Mouse (Mus musculus) C2C12 (cell line): Measurements from ENCODE around the gene Wdfy1.

Experiments used
- CEBPB ChIP-seq: IDR thresholded peaks from one replicate; pipeline ENCODE4 v1.6.1; 2011; ENCODE audit warnings: low read depth, mild to moderate bottlenecking, control low read depth, moderate library complexity
- CTCF ChIP-seq: IDR thresholded peaks from one replicate; pipeline ENCODE4 v1.5.1; 2011; ENCODE audit not compliant: control insufficient read depth, insufficient read depth, insufficient read length
- FOSL1 ChIP-seq: IDR thresholded peaks from one replicate; pipeline ENCODE4 v1.8.0; 2011; ENCODE audit warnings: mild to moderate bottlenecking, low read length; ENCODE audit not compliant: poor library complexity, insufficient read depth, severe bottlenecking
- MAX ChIP-seq: IDR thresholded peaks from one replicate; pipeline ENCODE4 v1.6.1; 2011; ENCODE audit warnings: mild to moderate bottlenecking, control low read depth
- MYOD1 ChIP-seq: IDR thresholded peaks from one replicate; pipeline ENCODE4 v1.6.1; 2011; ENCODE audit warnings: low read depth; ENCODE audit not compliant: control insufficient read depth, insufficient read length
- USF1 ChIP-seq: IDR thresholded peaks from one replicate; pipeline ENCODE4 v1.6.1; 2011; ENCODE audit warnings: low read depth, mild to moderate bottlenecking, control low read depth, moderate library complexity

DNA sequence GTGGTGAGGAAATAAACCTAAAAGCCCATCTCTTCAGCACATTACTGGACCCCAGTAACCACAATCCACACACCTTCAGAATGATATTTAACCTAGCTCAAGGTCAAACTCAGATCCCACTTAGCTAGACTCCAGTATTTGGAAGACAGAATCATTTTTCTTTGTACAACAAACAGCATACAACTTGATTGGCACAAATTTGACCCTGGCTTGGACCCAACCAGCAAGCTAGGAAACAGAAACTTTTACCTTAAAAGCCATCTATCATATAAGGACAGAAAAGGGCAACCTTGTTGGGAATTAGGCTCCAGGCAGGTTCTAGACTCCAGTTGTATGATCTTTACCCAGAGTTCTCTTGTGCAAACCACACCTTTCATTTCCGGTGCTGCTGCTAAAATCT is 32.6 kb downstream of the Wdfy1 start:
- no peak for TF ChIP-seq USF1
- no peak for TF ChIP-seq CTCF
- no peak for TF ChIP-seq MYOD1
- TF ChIP-seq MAX = no peak
- no peak for TF ChIP-seq CEBPB
- TF ChIP-seq FOSL1 = no peak
